Mouse (Mus musculus): ENCODE measurements at regions not wholly inside any gene's neighbourhood (a gene's known extent, or its start where the extent isn't known, plus 50 kb on each side); places are given as distances from the start of the nearest gene placed in this dataset.

GRCm38 (mm10) chr8:76182520-76182919 is 716.7 kb upstream of the Nr3c2 start:
- TF ChIP-seq POLR2A (IDR thresholded peaks at IDR 0.05; ENCODE audit: borderline replicate concordance, extremely low read depth, insufficient read depth, insufficient read length, poor library complexity, severe bottlenecking) (no peak), CTCF (IDR thresholded peaks at IDR 0.05; ENCODE audit: borderline replicate concordance, extremely low read depth, insufficient read depth, insufficient read length) (no peak)
